Mouse (Mus musculus) lung, postnatal 36 days (tissue): ENCODE results near the gene Sars.
A peak's percentile ranks its signal among the peaks of the same experiment; 100 is the strongest.

Experiments used
- DNase-seq: peaks from one replicate; pipeline ENCODE4 v3.0.0; 2022; ENCODE audit warnings: mixed read lengths

Sars gene

GRCm38 (mm10) chr3:108423844-108424801, 20.9 kb downstream of the Sars start:
- peak; percentile 70 for DNase-seq

- DNase-seq: no peak
These were observed 22.0 kb downstream of the Sars start for GRCm38 (mm10) chr3:108423006-108423405.

GRCm38 (mm10) chr3:108415831-108416223, 29.2 kb downstream of the Sars start:
- DNase-seq: peak; percentile 81

GRCm38 (mm10) chr3:108414857-108415830, 29.9 kb downstream of the Sars start, which contains the start of gene Celsr2:
Gene Celsr2 (minus strand): TSS chr3:108415552.
- no peak for DNase-seq

GRCm38 (mm10) chr3:108413634-108414360, 31.2 kb downstream of the Sars start:
- no peak for DNase-seq

- peak; percentile 80 for DNase-seq
These were observed 33.3 kb downstream of the Sars start for GRCm38 (mm10) chr3:108411754-108412121.

GRCm38 (mm10) chr3:108411026-108411753, 33.8 kb downstream of the Sars start:
- DNase-seq: no peak

GRCm38 (mm10) chr3:108410359-108410714, 34.7 kb downstream of the Sars start:
- no peak for DNase-seq

GRCm38 (mm10) chr3:108409656-108410358, 35.2 kb downstream of the Sars start:
- no peak for DNase-seq

- no peak for DNase-seq
These were observed 36.4 kb downstream of the Sars start for GRCm38 (mm10) chr3:108408517-108409008.

GRCm38 (mm10) chr3:108406306-108406885, 38.6 kb downstream of the Sars start:
- DNase-seq: no peak

GRCm38 (mm10) chr3:108405536-108406305, 39.3 kb downstream of the Sars start:
- DNase-seq: no peak

GRCm38 (mm10) chr3:108402528-108402920, 42.5 kb downstream of the Sars start:
- DNase-seq: no peak

GRCm38 (mm10) chr3:108401692-108402527, 43.1 kb downstream of the Sars start:
- peak; percentile 93 for DNase-seq

GRCm38 (mm10) chr3:108400442-108400841, 44.6 kb downstream of the Sars start:
- no peak for DNase-seq

GRCm38 (mm10) chr3:108398281-108398680, 46.7 kb downstream of the Sars start:
- DNase-seq: no peak

- DNase-seq: no peak
These were observed 52.2 kb downstream of the Sars start for GRCm38 (mm10) chr3:108392793-108393192.

- no peak for DNase-seq
These were observed 52.7 kb downstream of the Sars start for GRCm38 (mm10) chr3:108392299-108392698.

- DNase-seq: peak; percentile 99
These were observed 55.9 kb downstream of the Sars start for GRCm38 (mm10) chr3:108389111-108389545.
